Mouse (Mus musculus) C2C12 (cell line): Measurements from ENCODE around the gene Hexdc. TPM values are rescaled to one million over a fixed set of nuclear protein-coding genes. Genes with fewer than 3 reads are reported as not detected.

ENCODE experiments used
- H3K27me3 ChIP-seq: one replicate; pipeline ENCODE4 v1.6.1; 2011; ENCODE audit not compliant: control insufficient read depth, insufficient read depth, insufficient read length
- H3K36me3 ChIP-seq: one replicate; pipeline ENCODE4 v1.6.1; 2011; ENCODE audit not compliant: control insufficient read depth, insufficient read depth
- H3K4me3 ChIP-seq: one replicate; pipeline ENCODE4 v1.5.1; 2011; ENCODE audit warnings: mild to moderate bottlenecking, control low read depth; ENCODE audit not compliant: poor library complexity, insufficient read depth, severe bottlenecking
- H3K79me2 ChIP-seq: one replicate; pipeline ENCODE4 v1.6.1; 2011; ENCODE audit not compliant: control insufficient read depth, insufficient read depth
- H3K79me3 ChIP-seq: one replicate; pipeline ENCODE4 v1.6.1; 2011; ENCODE audit warnings: low read depth, control low read depth
- H3ac ChIP-seq: one replicate; pipeline ENCODE3; 2011; ENCODE audit warnings: low read depth; ENCODE audit not compliant: control insufficient read depth, insufficient read length
- CEBPB ChIP-seq: IDR thresholded peaks from one replicate; pipeline ENCODE4 v1.6.1; 2011; ENCODE audit warnings: low read depth, mild to moderate bottlenecking, control low read depth, moderate library complexity
- CTCF ChIP-seq: IDR thresholded peaks from one replicate; pipeline ENCODE4 v1.5.1; 2011; ENCODE audit not compliant: control insufficient read depth, insufficient read depth, insufficient read length
- FOSL1 ChIP-seq: IDR thresholded peaks from one replicate; pipeline ENCODE4 v1.8.0; 2011; ENCODE audit warnings: mild to moderate bottlenecking, low read length; ENCODE audit not compliant: poor library complexity, insufficient read depth, severe bottlenecking
- MAX ChIP-seq: IDR thresholded peaks from one replicate; pipeline ENCODE4 v1.6.1; 2011; ENCODE audit warnings: mild to moderate bottlenecking, control low read depth
- MYOD1 ChIP-seq: IDR thresholded peaks from one replicate; pipeline ENCODE4 v1.6.1; 2011; ENCODE audit warnings: low read depth; ENCODE audit not compliant: control insufficient read depth, insufficient read length
- MYOG ChIP-seq: IDR thresholded peaks from one replicate; pipeline ENCODE4 v1.6.1; 2011; ENCODE audit not compliant: control insufficient read depth, insufficient read length; ENCODE audit errors: extremely low read depth
- USF1 ChIP-seq: IDR thresholded peaks from one replicate; pipeline ENCODE4 v1.6.1; 2011; ENCODE audit warnings: low read depth, mild to moderate bottlenecking, control low read depth, moderate library complexity
- polyA plus RNA-seq: library from polyadenylated mRNA; unstranded; fragments of >200 nt; fragmentation: generic; extraction: Trizol; gene quantifications from one replicate; pipeline ENCODE4 v1.2.1, GENCODE M21; 2012; ENCODE audit warnings: missing spikeins

The Hexdc gene
- polyA plus RNA-seq, 1 experiment = 5.4 TPM

GRCm38 (mm10) chr11:121220771-121221170 is 16.5 kb downstream of the Hexdc start:
- Histone ChIP-seq H3K27me3 (no peaks in the 10 kb centered on the region), H3ac (no peak overlapping the region), H3K36me3 (peaks cover 46% of the 10 kb centered on the region), H3K4me3 (no peak overlapping the region), H3K79me2 (no peaks in the 10 kb centered on the region), H3K79me3 (no peaks in the 10 kb centered on the region)
- TF ChIP-seq CEBPB (no peak), FOSL1 (no peak), MYOD1 (no peak), CTCF (no peak), USF1 (no peak), MAX (no peak), MYOG (no peak)

GRCm38 (mm10) chr11:121221321-121222010 is 17.2 kb downstream of the Hexdc start:
- TF ChIP-seq FOSL1 (no peak), CEBPB (no peak), MAX (no peak), CTCF (no peak), USF1 (no peak), MYOD1 (no peak), MYOG (no peak)
- no peak overlapping the region for H3ac ChIP-seq

GRCm38 (mm10) chr11:121228129-121229017 is 24.1 kb downstream of the Hexdc start:
- Histone ChIP-seq H3K36me3 (peaks cover 39% of the 10 kb centered on the region), H3ac (peak overlapping the region; percentile 77), H3K4me3 (peak overlapping the region; percentile 63), H3K79me3 (peaks cover 6% of the 10 kb centered on the region), H3K27me3 (no peaks in the 10 kb centered on the region), H3K79me2 (peaks cover 20% of the 10 kb centered on the region)
- TF ChIP-seq MYOD1 (no peak), USF1 (no peak), MAX (no peak), FOSL1 (no peak), CTCF (no peak), MYOG (no peak), CEBPB (no peak)

More at GRCm38 (mm10) chr11:121221321-121222010, 17.2 kb downstream of the Hexdc start:
- H3K4me3 ChIP-seq = no peak overlapping the region
- H3K79me2 ChIP-seq = no peaks in the 10 kb centered on the region
- no peaks in the 10 kb centered on the region for H3K27me3 ChIP-seq
- H3K79me3 ChIP-seq = no peaks in the 10 kb centered on the region
- peaks cover 52% of the 10 kb centered on the region for H3K36me3 ChIP-seq

GRCm38 (mm10) chr11:121229018-121229439 is 24.8 kb downstream of the Hexdc start, which contains the start of gene Cybc1:
TSS of gene Cybc1 (minus strand) at chr11:121229322.
- H3K4me3 ChIP-seq = peak within 1 kb of the TSS; percentile 63
- peaks cover 20% of the 10 kb centered on the region for H3K79me2 ChIP-seq
- H3ac ChIP-seq = peak within 1 kb of the TSS; percentile 77
- peaks cover 6% of the 10 kb centered on the region for H3K79me3 ChIP-seq
- peaks cover 32% of the 10 kb centered on the region for H3K36me3 ChIP-seq
- no peaks in the 10 kb centered on the region for H3K27me3 ChIP-seq
- TF ChIP-seq CEBPB (peak; percentile 16), USF1 (no peak)

GRCm38 (mm10) chr11:121231191-121231590 is 27.0 kb downstream of the Hexdc start:
- Histone ChIP-seq H3K4me3 (no peak overlapping the region), H3K27me3 (no peaks in the 10 kb centered on the region), H3K79me3 (peaks cover 6% of the 10 kb centered on the region), H3ac (no peak overlapping the region), H3K79me2 (peaks cover 20% of the 10 kb centered on the region), H3K36me3 (peaks cover 11% of the 10 kb centered on the region)
- TF ChIP-seq USF1 = no peak
- no peak for TF ChIP-seq CTCF
- TF ChIP-seq MYOD1 = no peak
- TF ChIP-seq MAX = no peak
- TF ChIP-seq FOSL1 = no peak
- TF ChIP-seq MYOG = no peak
- TF ChIP-seq CEBPB = no peak
